Mouse (Mus musculus) olfactory bulb, adult 2 months (tissue): ENCODE results near the gene Cit.

Experiments used
- CTCF ChIP-seq: fragments of 200-500 bp; IDR thresholded peaks from 2 replicates; pipeline ENCODE4 v1.5.1; 2012; ENCODE audit warnings: low read depth, mild to moderate bottlenecking, low read length, moderate library complexity; ENCODE audit not compliant: insufficient read depth
- POLR2A ChIP-seq: fragments of 200-500 bp; IDR thresholded peaks from 2 replicates; pipeline ENCODE4 v1.6.1; 2012; ENCODE audit warnings: mild to moderate bottlenecking, low read depth, low read length, moderate library complexity; ENCODE audit not compliant: insufficient read depth

GRCm38 (mm10) chr5:116017391-116017790 is 172.3 kb downstream of the Cit start:
- no peak for TF ChIP-seq POLR2A
- TF ChIP-seq CTCF, result no peak
